Mouse (Mus musculus) stomach, embryonic 16.5 days (tissue): Measurements from ENCODE around the gene Nav1. TPM values are rescaled to one million over a fixed set of nuclear protein-coding genes. Genes with fewer than 3 reads are reported as not detected.

Experiments used
- ATAC-seq: fragments of 200-750 bp; cut with Nextera tagmentation; 2 replicates; pipeline ENCODE4 v1.8.0; 2017; ENCODE audit warnings: moderate number of reproducible peaks, moderate TSS enrichment; ENCODE audit not compliant: insufficient read depth, low FRiP score
- H3K27ac ChIP-seq: fragments of 300-500 bp; sonication (generic); 2 replicates; pipeline ENCODE4 v1.5.1; 2014; ENCODE audit warnings: low read length
- H3K27me3 ChIP-seq: fragments of 300-500 bp; sonication (generic); 2 replicates; pipeline ENCODE4 v1.6.1; 2014; ENCODE audit warnings: low read length, control low read depth, mixed read lengths; ENCODE audit not compliant: control insufficient read depth, insufficient read depth
- H3K36me3 ChIP-seq: fragments of 300-500 bp; sonication (generic); 2 replicates; pipeline ENCODE4 v1.6.1; 2014; ENCODE audit warnings: low read length; ENCODE audit not compliant: control insufficient read depth, insufficient read depth
- H3K4me1 ChIP-seq: fragments of 300-500 bp; sonication (generic); 2 replicates; pipeline ENCODE4 v1.6.1; 2014; ENCODE audit warnings: low read length, control low read depth, mixed read lengths; ENCODE audit not compliant: control insufficient read depth, insufficient read depth
- H3K4me2 ChIP-seq: fragments of 300-500 bp; sonication (generic); 2 replicates; pipeline ENCODE4 v1.6.1; 2014; ENCODE audit warnings: low read depth, low read length, mixed read lengths
- H3K4me3 ChIP-seq: fragments of 300-500 bp; sonication (generic); replicated peaks from 2 replicates; pipeline ENCODE4 v1.5.1; 2014; ENCODE audit warnings: mild to moderate bottlenecking, low read length
- H3K9ac ChIP-seq: fragments of 300-500 bp; sonication (generic); 2 replicates; pipeline ENCODE4 v1.6.1; 2014; ENCODE audit warnings: low read length
- H3K9me3 ChIP-seq: fragments of 300-500 bp; sonication (generic); replicated peaks from 2 replicates; pipeline ENCODE4 v1.6.1; 2016; ENCODE audit warnings: low read length, control low read depth; ENCODE audit not compliant: control insufficient read depth
- WGBS: fragments of 180-500 bp; shearing (Covaris S2); extraction: QIAGEN DNeasy Blood & Tissue Kit; methylation state at CpG from one replicate; pipeline ENCODE4 v1.1.7; 2014; 5-methylcytosine and 5-hydroxymethylcytosine counted together
- polyA plus RNA-seq: library from polyadenylated mRNA; unstranded; fragments of >200 nt; fragmentation: Nextera tagmentation; extraction: Ambion mirVana; gene quantifications from 2 replicates; pipeline ENCODE4 v1.2.1, GENCODE M21; 2015

Gene Nav1
- polyA plus RNA-seq, 1 experiment from 2014 or later, result 11.2 TPM

GRCm38 (mm10) chr1:135503436-135503835 is 103.7 kb downstream of the Nav1 start:
- 64% methylated on average over 2 of the region's 2 CpGs for WGBS
- H3K9me3 ChIP-seq, result no peaks in the 10 kb centered on the region
- H3K36me3 ChIP-seq, result no peaks in the 10 kb centered on the region
- H3K9ac ChIP-seq, result no peak overlapping the region
- H3K4me3 ChIP-seq, result no peak overlapping the region
- H3K4me1 ChIP-seq, result peaks cover 3% of the 10 kb centered on the region
- H3K4me2 ChIP-seq, result no peak overlapping the region
- H3K27me3 ChIP-seq, result no peaks in the 10 kb centered on the region
- 0 out of 2 replicates have a peak overlapping the region, but pooled peaks have one; percentile 3 for H3K27ac ChIP-seq
- no peak for ATAC-seq

- no peak overlapping the region for H3K4me2 ChIP-seq
- WGBS, result 80% methylated on average over 9 of the region's 9 CpGs
Observed at GRCm38 (mm10) chr1:135502750-135503149, 104.3 kb downstream of the Nav1 start.

GRCm38 (mm10) chr1:135502135-135502534 is 105.0 kb downstream of the Nav1 start:
- H3K9me3 ChIP-seq, result no peaks in the 10 kb centered on the region
- WGBS, result 66% methylated on average over 8 of the region's 8 CpGs
- H3K4me2 ChIP-seq, result no peak overlapping the region
- ATAC-seq, result no peak
- peaks cover 2% of the 10 kb centered on the region; the same call in 1 of the 2 replicates for H3K4me1 ChIP-seq
- no peak overlapping the region for H3K9ac ChIP-seq
- H3K27ac ChIP-seq, result no peak overlapping the region
- H3K4me3 ChIP-seq, result no peak overlapping the region
- H3K27me3 ChIP-seq, result no peaks in the 10 kb centered on the region
- no peaks in the 10 kb centered on the region for H3K36me3 ChIP-seq

More at GRCm38 (mm10) chr1:135502750-135503149, 104.3 kb downstream of the Nav1 start:
- H3K9ac ChIP-seq, result no peak overlapping the region
- no peak for ATAC-seq
- H3K4me3 ChIP-seq, result no peak overlapping the region
- no peak overlapping the region for H3K27ac ChIP-seq
- peaks cover 2% of the 10 kb centered on the region; the same call in 1 of the 2 replicates for H3K4me1 ChIP-seq
- no peaks in the 10 kb centered on the region for H3K36me3 ChIP-seq
- no peaks in the 10 kb centered on the region for H3K27me3 ChIP-seq
- no peaks in the 10 kb centered on the region for H3K9me3 ChIP-seq

- H3K4me3 ChIP-seq, result no peak overlapping the region
- H3K27me3 ChIP-seq, result no peaks in the 10 kb centered on the region
- no peak for ATAC-seq
- H3K9ac ChIP-seq, result no peak overlapping the region
- WGBS, result 73% methylated on average over 20 of the region's 20 CpGs
- H3K36me3 ChIP-seq, result no peaks in the 10 kb centered on the region
- peaks cover 16% of the 10 kb centered on the region for H3K4me1 ChIP-seq
- H3K9me3 ChIP-seq, result no peaks in the 10 kb centered on the region
- no peak overlapping the region for H3K27ac ChIP-seq
- no peak overlapping the region for H3K4me2 ChIP-seq
Observed at GRCm38 (mm10) chr1:135498455-135499358, 108.4 kb downstream of the Nav1 start.

GRCm38 (mm10) chr1:135495048-135495447 is 112.0 kb downstream of the Nav1 start:
- no peak overlapping the region for H3K4me3 ChIP-seq
- H3K36me3 ChIP-seq, result no peaks in the 10 kb centered on the region
- WGBS, result 71% methylated on average over 1 of the region's 1 CpGs
- ATAC-seq, result no peak
- H3K27me3 ChIP-seq, result no peaks in the 10 kb centered on the region
- H3K9ac ChIP-seq, result no peak overlapping the region
- H3K9me3 ChIP-seq, result no peaks in the 10 kb centered on the region
- peaks cover 25% of the 10 kb centered on the region for H3K4me1 ChIP-seq
- no peak overlapping the region for H3K27ac ChIP-seq
- no peak overlapping the region for H3K4me2 ChIP-seq

- Histone ChIP-seq H3K4me2 (no peak overlapping the region), H3K36me3 (no peaks in the 10 kb centered on the region), H3K4me1 (peaks cover 25% of the 10 kb centered on the region), H3K27me3 (no peaks in the 10 kb centered on the region), H3K9ac (no peak overlapping the region), H3K9me3 (no peaks in the 10 kb centered on the region), H3K4me3 (no peak overlapping the region), H3K27ac (no peak overlapping the region)
- 82% methylated on average over 6 of the region's 6 CpGs for WGBS
- ATAC-seq, result no peak
Observed at GRCm38 (mm10) chr1:135493862-135494261, 113.2 kb downstream of the Nav1 start.

GRCm38 (mm10) chr1:135492406-135492805 is 114.7 kb downstream of the Nav1 start:
- no peak for ATAC-seq
- no peaks in the 10 kb centered on the region for H3K27me3 ChIP-seq
- WGBS, result 74% methylated on average over 10 of the region's 10 CpGs

GRCm38 (mm10) chr1:135490931-135491666 is 116.0 kb downstream of the Nav1 start:
- no peak; the same call in 1 of the 2 replicates for ATAC-seq
- 51% methylated on average over 10 of the region's 10 CpGs for WGBS
- Histone ChIP-seq H3K4me3 (no peak overlapping the region), H3K27me3 (no peaks in the 10 kb centered on the region), H3K9ac (no peak overlapping the region), H3K27ac (no peak overlapping the region), H3K9me3 (no peaks in the 10 kb centered on the region), H3K4me1 (peaks cover 23% of the 10 kb centered on the region), H3K36me3 (no peaks in the 10 kb centered on the region), H3K4me2 (no peak overlapping the region)

More at GRCm38 (mm10) chr1:135492406-135492805, 114.7 kb downstream of the Nav1 start:
- no peaks in the 10 kb centered on the region for H3K9me3 ChIP-seq
- peaks cover 25% of the 10 kb centered on the region for H3K4me1 ChIP-seq
- H3K36me3 ChIP-seq, result no peaks in the 10 kb centered on the region
- H3K4me2 ChIP-seq, result no peak overlapping the region
- no peak overlapping the region for H3K4me3 ChIP-seq
- H3K9ac ChIP-seq, result no peak overlapping the region
- H3K27ac ChIP-seq, result no peak overlapping the region

- no peak for ATAC-seq
- Histone ChIP-seq H3K4me1 (peaks cover 11% of the 10 kb centered on the region), H3K9me3 (no peaks in the 10 kb centered on the region), H3K27ac (no peak overlapping the region), H3K27me3 (no peaks in the 10 kb centered on the region), H3K36me3 (no peaks in the 10 kb centered on the region), H3K4me3 (no peak overlapping the region), H3K4me2 (no peak overlapping the region), H3K9ac (no peak overlapping the region)
- 71% methylated on average over 9 of the region's 9 CpGs for WGBS
Observed at GRCm38 (mm10) chr1:135488879-135489278, 118.2 kb downstream of the Nav1 start.
